35 mouse cellular contexts compared by ENCODE assay signal in the genomic region with DNA sequence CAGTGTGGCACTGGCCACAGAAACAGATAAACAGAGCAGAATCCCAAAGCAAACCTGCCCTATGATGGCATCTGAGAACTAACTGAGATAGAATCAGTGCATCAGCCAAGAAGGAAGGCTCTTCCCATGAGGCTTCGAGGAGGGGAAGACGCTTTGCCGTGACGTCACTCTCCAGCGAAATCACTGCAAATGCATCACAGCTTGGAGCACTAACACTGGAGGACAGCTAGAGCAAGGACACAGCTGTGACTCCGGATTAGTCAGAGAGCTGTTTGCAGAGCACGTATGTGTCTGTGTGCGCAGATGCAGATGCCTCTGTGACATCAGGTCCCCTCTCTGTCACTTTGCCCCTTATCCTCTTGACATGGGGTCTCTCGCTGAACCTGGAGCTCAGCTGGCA. TPM values are rescaled to one million over a fixed set of nuclear protein-coding genes. Genes with fewer than 3 reads are reported as not detected.
A peak's percentile ranks its signal among the peaks of the same experiment; 100 is the strongest.
DNase-seq lines count a peak whose midpoint lies in the region; ATAC-seq lines count a peak whose summit lies in the region.
"Had no signal": no experiment of that assay in that cellular context is flagged by ENCODE, and none has a peak within 500 bp of the region (broad histone marks: within the 10 kb centered on the region; RNA-seq: fewer than 3 reads in every experiment).

No protein-coding gene starts in this region.

- H3K36me3 ChIP-seq in megakaryocyte, embryonic 14.5 days (replicated peaks; ENCODE audit: low read length) = peaks cover 58% of the 10 kb centered on the region
- H3K36me3 ChIP-seq in forebrain, embryonic 14.5 days (ENCODE audit: control insufficient read depth, insufficient read depth, low read length) = no peaks in the 10 kb centered on the region
- H3K36me3 ChIP-seq: forebrain, embryonic 10.5 days; G1E; heart, embryonic 10.5 days; heart, embryonic 13.5 days had no signal

- no peaks in the 10 kb centered on the region for H3K9me3 ChIP-seq in megakaryocyte, embryonic 14.5 days
- H3K9me3 ChIP-seq in forebrain, embryonic 14.5 days (replicated peaks; ENCODE audit: control insufficient read depth, low read length) = no peaks in the 10 kb centered on the region
- H3K9me3 ChIP-seq: forebrain, embryonic 10.5 days; forebrain, embryonic 13.5 days; G1E; heart, embryonic 10.5 days had no signal

- DNase-seq in adrenal gland, adult 8-10 months = peak; percentile 52
- no peak for DNase-seq in adrenal gland, postnatal 10 days
- DNase-seq in adrenal gland, postnatal 14 days = peak; percentile 44
- peak; percentile 46 to 70 for DNase-seq in adrenal gland, postnatal 36 days
- no peak for DNase-seq in forebrain, embryonic 14.5 days (ENCODE audit: low spot score)
- DNase-seq: B cell, adult 2 months; cerebellum, adult 11-12 months; cerebellum, adult 8-10 months; cerebellum, postnatal 10 days; cerebellum, postnatal 36 days; forebrain, postnatal 0 days; gastrocnemius, postnatal 10 days; gastrocnemius, postnatal 36 days; heart, adult 2 months; heart, postnatal 14 days; heart, postnatal 4 days had no signal

- no peak overlapping the region for H3K27ac ChIP-seq in forebrain, embryonic 14.5 days (ENCODE audit: low read depth, low read length)
- H3K27ac ChIP-seq: forebrain, embryonic 10.5 days; forebrain, embryonic 13.5 days; heart, adult 2 months; heart, embryonic 10.5 days; heart, embryonic 13.5 days; hindbrain, embryonic 14.5 days; hindbrain, postnatal 0 days had no signal

- H3K4me3 ChIP-seq in megakaryocyte, embryonic 14.5 days (replicated peaks) = peak overlapping the region; percentile 47
- H3K4me3 ChIP-seq in forebrain, embryonic 14.5 days (ENCODE audit: low read depth, low read length) = no peak overlapping the region
- H3K4me3 ChIP-seq: forebrain, embryonic 10.5 days; forebrain, embryonic 13.5 days; heart, adult 2 months; heart, embryonic 10.5 days; heart, embryonic 13.5 days had no signal

- H3K4me1 ChIP-seq in megakaryocyte, embryonic 14.5 days = peaks cover 60% of the 10 kb centered on the region
- no peaks in the 10 kb centered on the region for H3K4me1 ChIP-seq in forebrain, embryonic 14.5 days (ENCODE audit: control insufficient read depth, insufficient read depth, low read length)
- H3K4me1 ChIP-seq: forebrain, embryonic 10.5 days; forebrain, embryonic 13.5 days; heart, embryonic 10.5 days; heart, embryonic 13.5 days had no signal

- ATAC-seq in megakaryocyte, adult 5-6 weeks (ENCODE audit: poor library complexity, severe bottlenecking) = no peak
- no peak for ATAC-seq in forebrain, embryonic 14.5 days
- ATAC-seq: forebrain, embryonic 13.5 days; forebrain, postnatal 0 days; hindbrain, postnatal 0 days; inflammation-experienced regulatory T-cells, adult 6 months; intestine, embryonic 16.5 days; Patski had no signal

- H3K9ac ChIP-seq in forebrain, embryonic 14.5 days (ENCODE audit: low read length) = no peak overlapping the region
- H3K9ac ChIP-seq: forebrain, embryonic 13.5 days; forebrain, postnatal 0 days; heart, embryonic 13.5 days; hindbrain, embryonic 14.5 days had no signal

- 89% methylated on average over 9 of the region's 9 CpGs for WGBS in forebrain, embryonic 14.5 days

- H3K4me2 ChIP-seq in forebrain, embryonic 14.5 days (ENCODE audit: low read length) = no peak overlapping the region
- H3K4me2 ChIP-seq: forebrain, embryonic 13.5 days; heart, embryonic 13.5 days; hindbrain, embryonic 14.5 days had no signal

- no peaks in the 10 kb centered on the region for H3K27me3 ChIP-seq in megakaryocyte, embryonic 14.5 days (replicated peaks)
- H3K27me3 ChIP-seq in forebrain, embryonic 14.5 days (replicated peaks; ENCODE audit: control insufficient read depth, insufficient read depth, low read length) = no peaks in the 10 kb centered on the region
- H3K27me3 ChIP-seq: CH12.LX; forebrain, embryonic 13.5 days; heart, embryonic 13.5 days; Patski had no signal

RNA-seq across cellular contexts. Expression of a gene that starts 13.6 kb away (rescaled TPM):
- 1 to 10 TPM; 2.5 to 7.0 (median 3.9) TPM for total RNA-seq in adrenal gland, adult 8-10 months (2022)
- 1 to 10 TPM; 5.9 to 7.5 TPM for total RNA-seq in adrenal gland, postnatal 10 days (2021)
- polyA plus RNA-seq in megakaryocyte, embryonic 14.5 days (2012; ENCODE audit: insufficient read depth, low replicate concordance) = 25.6 and 59.2 TPM in 2 replicates
- total RNA-seq in megakaryocyte, adult 5-6 weeks (2015) = 42.5 and 43.9 TPM in 2 replicates
- 56.9 and 61.1 TPM in 2 replicates for total RNA-seq in megakaryocyte, adult 5-6 weeks (2017)
- total RNA-seq in adrenal gland, postnatal 14 days (2021) = 4.5 and 6.8 TPM in 2 replicates
- 1 to 10 TPM; 5.0 to 8.5 TPM for total RNA-seq in adrenal gland, postnatal 36 days (2021)
- polyA plus RNA-seq in forebrain, embryonic 14.5 days (2014; fragmentation: Nextera tagmentation; extraction: Ambion mirVana) = 12.8 and 21.6 TPM in 2 replicates

RNA-seq across cellular contexts. Expression of a gene that starts 39.4 kb away (rescaled TPM):
- 10 to 100 TPM; 59.6 to 79.9 (median 66.5) TPM for total RNA-seq in adrenal gland, adult 8-10 months (2022)
- 10 to 100 TPM; 81.5 to 84.7 TPM for total RNA-seq in adrenal gland, postnatal 10 days (2021)
- 51.4 and 67.9 TPM in 2 replicates for polyA plus RNA-seq in megakaryocyte, embryonic 14.5 days (2012; ENCODE audit: insufficient read depth, low replicate concordance)
- 35.6 and 42.6 TPM in 2 replicates for total RNA-seq in megakaryocyte, adult 5-6 weeks (2015)
- total RNA-seq in megakaryocyte, adult 5-6 weeks (2017) = 20.0 and 24.6 TPM in 2 replicates
- 68.3 and 74.0 TPM in 2 replicates for total RNA-seq in adrenal gland, postnatal 14 days (2021)
- total RNA-seq in adrenal gland, postnatal 36 days (2021) = 10 to 100 TPM; 71.0 to 87.5 TPM
- 127 and 155 TPM in 2 replicates for polyA plus RNA-seq in forebrain, embryonic 14.5 days (2014; fragmentation: Nextera tagmentation; extraction: Ambion mirVana)

RNA-seq across cellular contexts. Expression of a gene that starts 40.6 kb away (rescaled TPM):
- not detected for total RNA-seq in adrenal gland, adult 8-10 months (2022)
- not detected for total RNA-seq in adrenal gland, postnatal 10 days (2021)
- not detected in 2 replicates for polyA plus RNA-seq in megakaryocyte, embryonic 14.5 days (2012; ENCODE audit: insufficient read depth, low replicate concordance)
- not detected in 2 replicates for total RNA-seq in megakaryocyte, adult 5-6 weeks (2015)
- not detected in 2 replicates for total RNA-seq in megakaryocyte, adult 5-6 weeks (2017)
- not detected in 2 replicates for total RNA-seq in adrenal gland, postnatal 14 days (2021)
- not detected for total RNA-seq in adrenal gland, postnatal 36 days (2021)
- not detected in 2 replicates for polyA plus RNA-seq in forebrain, embryonic 14.5 days (2014; fragmentation: Nextera tagmentation; extraction: Ambion mirVana)
- total RNA-seq: adrenal gland, adult 18-20 months; CH12.LX; forebrain, postnatal 0 days; G1E; gastrocnemius, adult 18-20 months; gastrocnemius, postnatal 10 days; gastrocnemius, postnatal 36 days; granulocyte monocyte progenitor cell, adult 5-6 weeks; heart, adult 2 months; heart, postnatal 14 days; heart, postnatal 4 days; hindbrain, postnatal 0 days had no signal
- polyA plus RNA-seq: cortical plate, adult 2 months; forebrain, embryonic 10.5 days; forebrain, embryonic 13.5 days; forebrain, postnatal 0 days; G1E; heart, adult 2 months; heart, embryonic 10.5 days; heart, embryonic 13.5 days; heart, embryonic 16.5 days; hindbrain, embryonic 11.5 days; hindbrain, embryonic 14.5 days; hindbrain, postnatal 0 days; inflammation-experienced regulatory T-cells, adult 6 months; Patski had no signal

RNA-seq across cellular contexts. Expression of a gene that starts 59.7 kb away (rescaled TPM):
- total RNA-seq in adrenal gland, adult 8-10 months (2022) = 100 to 1,000 TPM in 2 of 4 experiments, 10 to 100 TPM in 2; 96.6 to 112 (median 101) TPM
- total RNA-seq in adrenal gland, postnatal 10 days (2021) = 10 to 100 TPM; 69.6 to 82.9 TPM
- 55.5 and 58.7 TPM in 2 replicates for polyA plus RNA-seq in megakaryocyte, embryonic 14.5 days (2012; ENCODE audit: insufficient read depth, low replicate concordance)
- 21.6 and 23.0 TPM in 2 replicates for total RNA-seq in megakaryocyte, adult 5-6 weeks (2015)
- 18.5 and 23.1 TPM in 2 replicates for total RNA-seq in megakaryocyte, adult 5-6 weeks (2017)
- total RNA-seq in adrenal gland, postnatal 14 days (2021) = 62.4 and 73.8 TPM in 2 replicates
- 10 to 100 TPM; 80.1 to 97.0 TPM for total RNA-seq in adrenal gland, postnatal 36 days (2021)
- polyA plus RNA-seq in forebrain, embryonic 14.5 days (2014; fragmentation: Nextera tagmentation; extraction: Ambion mirVana) = 114 and 125 TPM in 2 replicates

Comparison
In these comparisons a context has a peak if more than half of its experiments do, and no peak if none do; other contexts are left out.
1. DNase-seq: peak in adrenal gland, adult 8-10 months (single experiment), adrenal gland, postnatal 14 days (single experiment) and adrenal gland, postnatal 36 days (2 of 2); none in adrenal gland, postnatal 10 days (single experiment) and forebrain, embryonic 14.5 days (single experiment).